Mouse (Mus musculus): ENCODE data around the gene Slc22a2. TPM values are rescaled to one million over a fixed set of nuclear protein-coding genes. Genes with fewer than 3 reads are reported as not detected.

The Slc22a2 gene
- total RNA-seq, 2 experiments from 2014 or later, result 1.7 to 2.0 TPM

Other genes with a start within 250 kb of the Slc22a2 start
- 100 to 1,000 TPM; 184 to 460 TPM for gene Plg, start 205.5 kb upstream of the Slc22a2 start, total RNA-seq (2021)
- gene Slc22a3, start 76.4 kb upstream of the Slc22a2 start, total RNA-seq (2021), result 1 to 10 TPM; 7.6 to 10.0 TPM
- gene Slc22a1, start 91.7 kb downstream of the Slc22a2 start, total RNA-seq (2021), result 10 to 100 TPM; 10.1 to 24.6 TPM
- gene Igf2r, start 185.5 kb downstream of the Slc22a2 start, total RNA-seq (2021), result 10 to 100 TPM; 60.7 to 77.0 TPM

Data from adrenal gland, postnatal 10 days (tissue).